Comparison of ENCODE assay signal across 20 mouse cellular contexts in genomic region chr13:114114586-114114985, GRCm38 (mm10).
DNase-seq lines count a peak whose midpoint lies in the region; TF ChIP-seq lines count a peak whose summit lies in the region.
"Had no signal": no experiment of that assay in that cellular context is flagged by ENCODE, and none has a peak within 500 bp of the region (broad histone marks: within the 10 kb centered on the region; RNA-seq: fewer than 3 reads in every experiment).

No protein-coding gene starts in this region.

- 0 out of 2 replicates have a peak, but pooled peaks have one; percentile 12 for TF ChIP-seq CTCF in layer of hippocampus, adult 2 months (conservative IDR thresholded peaks at IDR 0.05)
- 0 out of 2 replicates have a peak, but pooled peaks have one; percentile 1 for TF ChIP-seq CTCF in E14TG2a.4 (conservative IDR thresholded peaks at IDR 0.05; ENCODE audit: low read length)

- no peak for DNase-seq in layer of hippocampus, adult 2 months (ENCODE audit: low spot score in 2 of 2)
- no peak for DNase-seq in layer of hippocampus, adult 8-10 months (ENCODE audit: low spot score in 2 of 2)
- peak; percentile 35 for DNase-seq in ES-CJ7 (ENCODE audit: low read depth, low spot score)
- DNase-seq in ZHBTc4 (ENCODE audit: low read depth, low spot score) = peak; percentile 42
- no peak for DNase-seq in lung, postnatal 36 days
- no peak for DNase-seq in cerebellum, adult 9-11 months
- DNase-seq: adrenal gland, adult 2 months; adrenal gland, postnatal 10 days; adrenal gland, postnatal 25 days; cerebellum, adult 11 months; cerebellum, adult 18-20 months; cerebellum, adult 8-10 months; cerebellum, postnatal 10 days; cerebellum, postnatal 25 days; forebrain, postnatal 0 days had no signal

- H3K9me3 ChIP-seq in E14TG2a.4 (ENCODE audit: low read length) = no peaks in the 10 kb centered on the region
- H3K9me3 ChIP-seq: embryonic facial prominence, embryonic 10.5 days; embryonic facial prominence, embryonic 12.5 days; forebrain, embryonic 13.5 days; forebrain, embryonic 15.5 days had no signal

- H3K27ac ChIP-seq in layer of hippocampus, adult 2 months = no peak overlapping the region
- H3K27ac ChIP-seq: embryonic facial prominence, embryonic 10.5 days; embryonic facial prominence, embryonic 12.5 days; forebrain, embryonic 13.5 days; forebrain, embryonic 15.5 days had no signal

- no peak overlapping the region for H3K4me3 ChIP-seq in layer of hippocampus, adult 2 months
- no peak overlapping the region for H3K4me3 ChIP-seq in E14TG2a.4 (replicated peaks; ENCODE audit: low read length)
- H3K4me3 ChIP-seq: embryonic facial prominence, embryonic 10.5 days; embryonic facial prominence, embryonic 12.5 days; forebrain, embryonic 13.5 days; forebrain, embryonic 15.5 days had no signal

- H3K4me1 ChIP-seq in E14TG2a.4 (replicated peaks; ENCODE audit: low read depth, low read length) = 0 out of 2 replicates have a peak, but pooled peaks cover 4% of the 10 kb centered on the region
- H3K4me1 ChIP-seq: embryonic facial prominence, embryonic 12.5 days had no signal

- H3K36me3 ChIP-seq in E14TG2a.4 (ENCODE audit: insufficient read depth, low read length) = no peaks in the 10 kb centered on the region
- H3K36me3 ChIP-seq: embryonic facial prominence, embryonic 10.5 days; embryonic facial prominence, embryonic 12.5 days; forebrain, embryonic 15.5 days had no signal

- H3K27me3 ChIP-seq in E14TG2a.4 (ENCODE audit: insufficient read depth, low read length) = no peaks in the 10 kb centered on the region
- H3K27me3 ChIP-seq: embryonic facial prominence, embryonic 12.5 days; forebrain, embryonic 13.5 days; forebrain, embryonic 15.5 days had no signal

Comparison
In these comparisons a context has a peak if more than half of its experiments do, and no peak if none do; other contexts are left out.
1. DNase-seq: peak in ES-CJ7 (single experiment) and ZHBTc4 (single experiment); none in layer of hippocampus, adult 2 months (0 of 2), layer of hippocampus, adult 8-10 months (0 of 2), lung, postnatal 36 days (single experiment) and cerebellum, adult 9-11 months (single experiment).